9 mouse cellular contexts compared by ENCODE assay signal in genomic region chr4:118291231-118291630, GRCm38 (mm10). TPM values are rescaled to one million over a fixed set of nuclear protein-coding genes. Genes with fewer than 3 reads are reported as not detected.
DNase-seq lines count a peak whose midpoint lies in the region; ATAC-seq lines count a peak whose summit lies in the region.
"Had no signal": no experiment of that assay in that cellular context is flagged by ENCODE, and none has a peak within 500 bp of the region (broad histone marks: within the 10 kb centered on the region; RNA-seq: fewer than 3 reads in every experiment).

TSS of gene Ptprf (minus strand) at chr4:118291405.

- H3K36me3 ChIP-seq in embryonic facial prominence, embryonic 15.5 days: 0 out of 2 replicates have a peak, but pooled peaks cover 4% of the 10 kb centered on the region
- no peaks in the 10 kb centered on the region for H3K36me3 ChIP-seq in heart, embryonic 16.5 days (ENCODE audit: control insufficient read depth, insufficient read depth)
- H3K36me3 ChIP-seq in liver, embryonic 13.5 days: no peaks in the 10 kb centered on the region
- H3K36me3 ChIP-seq in neural tube, embryonic 13.5 days: peaks cover 10% of the 10 kb centered on the region; the same call in 1 of the 2 replicates
- H3K36me3 ChIP-seq: G1E had no signal

- DNase-seq in ovary, adult 18-20 months (ENCODE audit: low spot score): peak; percentile 58
- DNase-seq in ovary, postnatal 10 days (ENCODE audit: low spot score): no peak
- peak; percentile 91 for DNase-seq in kidney, postnatal 14 days
- DNase-seq in liver, embryonic 13.5 days: no peak
- peak; percentile 90 for DNase-seq in thymus, postnatal 4 days

- peak; percentile 68; the same call in 1 of the 2 replicates for ATAC-seq in embryonic facial prominence, embryonic 15.5 days (ENCODE audit: insufficient number of reproducible peaks, low FRiP score, low TSS enrichment, low read depth)
- peak; percentile 58 for ATAC-seq in heart, embryonic 16.5 days (replicated peaks; ENCODE audit: extremely low read depth, insufficient read depth, low FRiP score)
- no peak for ATAC-seq in liver, embryonic 13.5 days (ENCODE audit: low read depth)
- peak; percentile 48 for ATAC-seq in neural tube, embryonic 13.5 days (ENCODE audit: low read depth)

- peak within 1 kb of the TSS; percentile 85 for H3K9ac ChIP-seq in embryonic facial prominence, embryonic 15.5 days
- H3K9ac ChIP-seq in heart, embryonic 16.5 days (ENCODE audit: low read length): peak within 1 kb of the TSS; percentile 84
- peak within 1 kb of the TSS; percentile 70 for H3K9ac ChIP-seq in liver, embryonic 13.5 days
- peak within 1 kb of the TSS; percentile 94 for H3K9ac ChIP-seq in neural tube, embryonic 13.5 days

- H3K4me2 ChIP-seq in embryonic facial prominence, embryonic 15.5 days (replicated peaks): peak within 1 kb of the TSS; percentile 76
- peak within 1 kb of the TSS; percentile 85 for H3K4me2 ChIP-seq in heart, embryonic 16.5 days (ENCODE audit: low read depth, low read length)
- peak within 1 kb of the TSS; percentile 60 for H3K4me2 ChIP-seq in liver, embryonic 13.5 days
- H3K4me2 ChIP-seq in neural tube, embryonic 13.5 days: peak within 1 kb of the TSS; percentile 75

- peak within 1 kb of the TSS; percentile 94 for H3K27ac ChIP-seq in embryonic facial prominence, embryonic 15.5 days (replicated peaks)
- H3K27ac ChIP-seq in heart, embryonic 16.5 days (ENCODE audit: low read length): peak within 1 kb of the TSS; percentile 73
- H3K27ac ChIP-seq in liver, embryonic 13.5 days: peak within 1 kb of the TSS; percentile 23; the same call in 1 of the 2 replicates
- peak within 1 kb of the TSS; percentile 90 for H3K27ac ChIP-seq in neural tube, embryonic 13.5 days (replicated peaks)

- H3K27me3 ChIP-seq in embryonic facial prominence, embryonic 15.5 days: no peaks in the 10 kb centered on the region
- H3K27me3 ChIP-seq in heart, embryonic 16.5 days (ENCODE audit: control insufficient read depth, insufficient read depth, low read length): peaks cover 2% of the 10 kb centered on the region; the same call in 1 of the 2 replicates
- peaks cover 74% of the 10 kb centered on the region for H3K27me3 ChIP-seq in liver, embryonic 13.5 days
- no peaks in the 10 kb centered on the region for H3K27me3 ChIP-seq in neural tube, embryonic 13.5 days

- 2% methylated on average over 33 of the region's 50 CpGs for WGBS in embryonic facial prominence, embryonic 15.5 days
- 2% methylated on average over 32 of the region's 50 CpGs for WGBS in heart, embryonic 16.5 days
- WGBS in liver, embryonic 13.5 days (ENCODE audit: insufficient replicate concordance): 4% methylated on average over 29 of the region's 50 CpGs
- WGBS in neural tube, embryonic 13.5 days: 2% methylated on average over 37 of the region's 50 CpGs

- peaks cover 52% of the 10 kb centered on the region for H3K4me1 ChIP-seq in embryonic facial prominence, embryonic 15.5 days
- H3K4me1 ChIP-seq in heart, embryonic 16.5 days (ENCODE audit: control insufficient read depth, insufficient read depth, low read length): peaks cover 20% of the 10 kb centered on the region
- peaks cover 26% of the 10 kb centered on the region; the same call in 1 of the 2 replicates for H3K4me1 ChIP-seq in liver, embryonic 13.5 days (replicated peaks)
- H3K4me1 ChIP-seq in neural tube, embryonic 13.5 days (replicated peaks): peaks cover 66% of the 10 kb centered on the region

- H3K4me3 ChIP-seq in embryonic facial prominence, embryonic 15.5 days (replicated peaks): peak within 1 kb of the TSS; percentile 74
- H3K4me3 ChIP-seq in heart, embryonic 16.5 days (ENCODE audit: low read length): peak within 1 kb of the TSS; percentile 80
- H3K4me3 ChIP-seq in liver, embryonic 13.5 days (replicated peaks): peak within 1 kb of the TSS; percentile 62
- peak within 1 kb of the TSS; percentile 84 for H3K4me3 ChIP-seq in neural tube, embryonic 13.5 days

- H3K9me3 ChIP-seq in embryonic facial prominence, embryonic 15.5 days (replicated peaks): no peaks in the 10 kb centered on the region
- no peaks in the 10 kb centered on the region for H3K9me3 ChIP-seq in heart, embryonic 16.5 days (replicated peaks; ENCODE audit: control insufficient read depth, low read length)
- H3K9me3 ChIP-seq in liver, embryonic 13.5 days (replicated peaks): no peaks in the 10 kb centered on the region
- no peaks in the 10 kb centered on the region for H3K9me3 ChIP-seq in neural tube, embryonic 13.5 days

RNA-seq across cellular contexts. Expression of gene Ptprf, which starts in this region (rescaled TPM):
- polyA plus RNA-seq in embryonic facial prominence, embryonic 15.5 days (2015; fragmentation: Nextera tagmentation; extraction: Ambion mirVana): 89.3 and 90.7 TPM in 2 replicates
- polyA plus RNA-seq in heart, embryonic 16.5 days (2015; fragmentation: Nextera tagmentation; extraction: Ambion mirVana): 22.9 and 27.7 TPM in 2 replicates
- 7.9 and 9.5 TPM in 2 replicates for polyA plus RNA-seq in liver, embryonic 13.5 days (2015; fragmentation: Nextera tagmentation; extraction: Ambion mirVana)
- 81.1 and 82.2 TPM in 2 replicates for polyA plus RNA-seq in neural tube, embryonic 13.5 days (2015; fragmentation: Nextera tagmentation; extraction: Ambion mirVana)
- polyA plus RNA-seq: G1E had no signal

Comparison
In these comparisons a context has a peak if more than half of its experiments do, and no peak if none do; other contexts are left out.
1. DNase-seq: peak in ovary, adult 18-20 months (single experiment), kidney, postnatal 14 days (single experiment) and thymus, postnatal 4 days (single experiment); none in ovary, postnatal 10 days (single experiment) and liver, embryonic 13.5 days (single experiment).
2. H3K27ac ChIP-seq: peak in every context shown above with its lines; median percentile 94 in embryonic facial prominence, embryonic 15.5 days; 90 in neural tube, embryonic 13.5 days; 73 in heart, embryonic 16.5 days; 23 in liver, embryonic 13.5 days.
3. Peak in every context shown above with its lines, with median percentiles within 50 percentile points of each other: H3K4me2 ChIP-seq, H3K4me3 ChIP-seq and H3K9ac ChIP-seq.